In the genomic region with DNA sequence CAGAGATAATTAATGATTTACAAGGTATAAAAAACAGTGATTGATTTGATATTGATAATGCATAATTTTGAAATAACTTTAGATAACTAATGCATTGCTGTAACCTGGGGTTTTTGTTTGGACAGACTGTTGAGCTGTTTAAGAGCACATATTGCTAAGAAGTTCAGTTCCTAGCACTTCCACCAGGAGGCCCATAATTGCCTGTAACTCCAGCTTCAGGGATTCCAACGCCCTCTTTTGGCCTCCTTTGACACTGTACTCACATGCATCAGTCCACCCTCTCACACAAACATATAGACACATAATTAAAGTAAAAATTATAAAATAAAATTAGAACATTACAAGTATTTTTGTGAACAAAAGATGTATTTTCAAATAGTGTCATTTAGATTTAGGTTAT, we compare ENCODE assay signal across 8 mouse cellular contexts. TPM values are rescaled to one million over a fixed set of nuclear protein-coding genes. Genes with fewer than 3 reads are reported as not detected.
DNase-seq lines count a peak whose midpoint lies in the region; ATAC-seq lines count a peak whose summit lies in the region.

No protein-coding gene starts in this region.

- 74% methylated on average over 1 of the region's 1 CpGs for WGBS in kidney, embryonic 14.5 days

- no peak overlapping the region for H3K4me3 ChIP-seq in kidney, embryonic 14.5 days (ENCODE audit: low read length)

- no peak overlapping the region for H3K9ac ChIP-seq in kidney, embryonic 14.5 days (ENCODE audit: low read depth, low read length)

- DNase-seq in kidney, postnatal 10 days, result peak; percentile 15
- peak; percentile 65 for DNase-seq in ES-CJ7 (ENCODE audit: low read depth, low spot score)
- DNase-seq in c-Kit-positive CD71-positive TER-119-positive erythroid progenitor cells, embryonic 14.5 days (ENCODE audit: low spot score), result peak; percentile 18
- no peak for DNase-seq in layer of hippocampus, adult 8-10 months (ENCODE audit: low spot score in 2 of 2)

- H3K4me1 ChIP-seq in kidney, embryonic 14.5 days (ENCODE audit: control insufficient read depth, insufficient read depth, low read length), result no peaks in the 10 kb centered on the region

- no peaks in the 10 kb centered on the region for H3K27me3 ChIP-seq in kidney, embryonic 14.5 days (ENCODE audit: control insufficient read depth, insufficient read depth, low read length)

- no peak overlapping the region for H3K4me2 ChIP-seq in kidney, embryonic 14.5 days (replicated peaks; ENCODE audit: low read depth, low read length)

- no peaks in the 10 kb centered on the region for H3K9me3 ChIP-seq in kidney, embryonic 14.5 days (ENCODE audit: control insufficient read depth, low read length)

- H3K27ac ChIP-seq in kidney, embryonic 14.5 days (ENCODE audit: low read depth, low read length), result no peak overlapping the region

- H3K36me3 ChIP-seq in kidney, embryonic 14.5 days (ENCODE audit: control insufficient read depth, insufficient read depth, low read length), result peaks cover 55% of the 10 kb centered on the region

- ATAC-seq in kidney, embryonic 14.5 days (ENCODE audit: low FRiP score, low TSS enrichment), result no peak
- peak; percentile 86 for ATAC-seq in megakaryocyte progenitor cell, adult 5-6 weeks (replicated peaks; ENCODE audit: poor library complexity)
- ATAC-seq in erythroid progenitor cell, adult 5-6 weeks (replicated peaks; ENCODE audit: low FRiP score, poor library complexity, severe bottlenecking), result no peak
- no peak for ATAC-seq in frontal cortex, adult (ENCODE audit: low TSS enrichment)

RNA-seq across cellular contexts. Expression of a gene that starts 41.4 kb away (rescaled TPM):
- 2.5 and 3.0 TPM in 2 replicates for polyA plus RNA-seq in kidney, embryonic 14.5 days (2014; fragmentation: Nextera tagmentation; extraction: Ambion mirVana)
- 39.9 and 50.4 TPM in 2 replicates for total RNA-seq in megakaryocyte progenitor cell, adult 5-6 weeks (2015)
- total RNA-seq in megakaryocyte progenitor cell, adult 5-6 weeks (2017), result 19.5 and 21.0 TPM in 2 replicates
- total RNA-seq in layer of hippocampus, adult 8-10 months (2022), result 1 to 10 TPM; 1.5 to 3.0 (median 1.6) TPM
- total RNA-seq in erythroid progenitor cell, adult 5-6 weeks (2015; ENCODE audit: low replicate concordance), result 55.1 and 61.2 TPM in 2 replicates
- 32.4 and 34.7 TPM in 2 replicates for total RNA-seq in erythroid progenitor cell, adult 5-6 weeks (2017; ENCODE audit: low replicate concordance)

RNA-seq across cellular contexts. Expression of a gene that starts 52.7 kb away (rescaled TPM):
- polyA plus RNA-seq in kidney, embryonic 14.5 days (2014; fragmentation: Nextera tagmentation; extraction: Ambion mirVana), result 0.14 and 0.63 TPM in 2 replicates
- total RNA-seq in megakaryocyte progenitor cell, adult 5-6 weeks (2015), result 0.24 TPM in 1 of 2 replicates, not detected in the other
- 0.04 TPM in 1 of 2 replicates, not detected in the other for total RNA-seq in megakaryocyte progenitor cell, adult 5-6 weeks (2017)
- total RNA-seq in layer of hippocampus, adult 8-10 months (2022), result 1 to 10 TPM in 2 of 4 experiments, under 1 TPM in 2; 0.37 to 1.2 (median 1.0) TPM
- not detected in 2 replicates for total RNA-seq in erythroid progenitor cell, adult 5-6 weeks (2015; ENCODE audit: low replicate concordance)
- total RNA-seq in erythroid progenitor cell, adult 5-6 weeks (2017; ENCODE audit: low replicate concordance), result not detected in 2 replicates

Comparison
In these comparisons a context has a peak if more than half of its experiments do, and no peak if none do; other contexts are left out.
1. DNase-seq: peak in kidney, postnatal 10 days (single experiment), ES-CJ7 (single experiment) and c-Kit-positive CD71-positive TER-119-positive erythroid progenitor cells, embryonic 14.5 days (single experiment); none in layer of hippocampus, adult 8-10 months (0 of 2).
2. RNA of a gene that starts 41.4 kb away (total RNA-seq): 32.4 to 61.2 TPM in erythroid progenitor cell, adult 5-6 weeks and 19.5 to 50.4 TPM in megakaryocyte progenitor cell, adult 5-6 weeks; 1.5 to 3.0 TPM in layer of hippocampus, adult 8-10 months; every median in the first group is over 4 times any median in the second.